Mouse (Mus musculus): ENCODE measurements around the gene Abtb2. TPM values are rescaled to one million over a fixed set of nuclear protein-coding genes. Genes with fewer than 3 reads are reported as not detected.

The Abtb2 gene
- polyA plus RNA-seq, 1 experiment from 2014 or later, result 2.1 TPM

DNA sequence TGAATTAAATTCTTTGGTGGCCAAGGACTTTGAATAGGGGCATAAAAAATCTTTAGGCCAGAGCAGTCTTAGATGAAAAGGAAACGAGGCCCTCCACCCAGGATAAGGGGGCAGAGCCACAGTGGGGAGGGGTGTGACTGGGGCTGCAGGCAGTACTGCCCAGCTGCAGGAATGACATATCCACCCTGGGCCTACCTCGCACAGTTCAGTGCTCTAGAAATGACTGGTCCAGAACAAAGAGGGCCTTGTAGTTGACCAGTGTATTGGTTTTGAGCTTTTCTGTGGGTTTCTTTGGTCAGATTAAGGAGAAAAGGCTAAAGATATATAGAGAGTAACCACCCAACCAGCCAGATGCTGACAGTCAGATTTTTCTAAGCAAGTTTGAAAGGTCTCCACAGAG lies 74.8 kb downstream of the Abtb2 start:
- no peak overlapping the region for H3K4me3 ChIP-seq (ENCODE audit: low read depth, low read length)
- no peaks in the 10 kb centered on the region for H3K36me3 ChIP-seq (replicated peaks; ENCODE audit: insufficient read depth, low read length)
- H3K4me2 ChIP-seq (ENCODE audit: low read depth, low read length), result no peak overlapping the region
- H3K9ac ChIP-seq (replicated peaks), result no peak overlapping the region
- no peaks in the 10 kb centered on the region for H3K9me3 ChIP-seq (ENCODE audit: low read length)
- H3K27me3 ChIP-seq (ENCODE audit: insufficient read depth, low read length), result no peaks in the 10 kb centered on the region
- no peak for DNase-seq
- 51% methylated on average over 2 of the region's 2 CpGs for WGBS (ENCODE audit: insufficient replicate concordance)
- TF ChIP-seq EP300 (IDR thresholded peaks at IDR 0.05; ENCODE audit: low read depth), result no peak
- no peak for TF ChIP-seq CTCF (IDR thresholded peaks at IDR 0.05; ENCODE audit: low read depth)
- peaks cover 5% of the 10 kb centered on the region; the same call in 1 of the 2 replicates for H3K4me1 ChIP-seq (ENCODE audit: insufficient read depth)
- no peak overlapping the region for H3K27ac ChIP-seq (ENCODE audit: low read depth)
- no peak for ATAC-seq

DNA sequence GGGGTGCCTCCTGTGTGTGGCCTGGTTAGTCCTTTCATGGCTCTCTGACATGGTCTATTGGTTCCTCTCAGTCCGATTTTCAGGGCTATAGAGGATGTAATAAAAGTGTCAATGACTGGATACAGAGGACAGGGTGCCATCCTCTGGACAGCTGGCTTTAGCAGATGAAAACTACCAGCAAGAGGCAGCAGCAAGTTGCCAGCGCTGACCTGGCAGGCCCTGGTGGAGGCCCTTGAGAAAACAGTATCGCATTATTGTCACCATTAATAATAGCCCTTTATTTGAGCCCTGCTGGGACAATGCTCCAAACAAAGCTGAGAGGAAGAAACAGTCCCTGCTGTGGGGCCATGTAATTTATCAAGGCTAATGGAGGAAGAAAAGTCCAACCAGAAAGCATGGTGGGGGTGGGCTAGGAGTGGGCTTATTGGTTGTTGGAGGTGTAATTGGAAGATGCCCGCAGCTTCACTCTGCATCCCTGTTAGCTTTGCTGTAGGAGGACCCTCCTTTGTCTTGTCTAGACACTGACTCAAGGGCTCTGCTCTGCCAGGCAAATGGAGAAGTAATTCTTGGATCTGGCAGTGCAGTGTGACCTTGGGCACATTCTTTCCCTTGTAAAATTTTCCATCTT lies 77.6 kb downstream of the Abtb2 start:
- DNase-seq, result no peak
- H3K9me3 ChIP-seq (ENCODE audit: low read length), result no peaks in the 10 kb centered on the region

DNA sequence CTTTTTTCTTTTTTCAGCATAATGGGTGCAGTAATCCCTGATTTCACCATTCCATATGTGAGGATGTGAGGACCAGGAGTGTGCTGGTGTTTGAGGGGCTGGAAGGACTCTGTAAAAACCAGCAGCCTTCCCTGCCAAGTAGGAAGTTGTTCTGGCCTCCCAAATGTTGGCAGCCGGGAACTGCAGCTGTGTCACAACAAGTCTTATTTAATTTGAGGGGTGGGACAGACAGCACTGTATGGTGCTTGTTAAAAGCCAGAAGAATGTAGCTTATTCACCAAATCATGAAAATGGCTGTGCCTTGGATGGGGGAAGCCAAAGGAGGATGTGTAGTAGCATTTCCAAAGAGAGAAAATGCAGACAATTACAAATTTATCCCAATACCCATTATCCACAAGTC lies 78.3 kb downstream of the Abtb2 start:
- Histone ChIP-seq H3K4me2 (ENCODE audit: low read depth, low read length) (no peak overlapping the region), H3K27me3 (ENCODE audit: insufficient read depth, low read length) (no peaks in the 10 kb centered on the region), H3K9ac (replicated peaks) (no peak overlapping the region), H3K27ac (ENCODE audit: low read depth) (no peak overlapping the region), H3K4me3 (ENCODE audit: low read depth, low read length) (no peak overlapping the region), H3K4me1 (ENCODE audit: insufficient read depth) (no peaks in the 10 kb centered on the region), H3K9me3 (ENCODE audit: low read length) (no peaks in the 10 kb centered on the region), H3K36me3 (replicated peaks; ENCODE audit: insufficient read depth, low read length) (no peaks in the 10 kb centered on the region)
- TF ChIP-seq EP300 (IDR thresholded peaks at IDR 0.05; ENCODE audit: low read depth), result no peak
- no peak for TF ChIP-seq CTCF (IDR thresholded peaks at IDR 0.05; ENCODE audit: low read depth)
- ATAC-seq (no peak), DNase-seq (no peak)
- WGBS (ENCODE audit: insufficient replicate concordance), result 29% methylated on average over 1 of the region's 1 CpGs

More for the DNA sequence above, 77.6 kb downstream of the Abtb2 start:
- no peak overlapping the region for H3K4me3 ChIP-seq (ENCODE audit: low read depth, low read length)
- H3K9ac ChIP-seq (replicated peaks), result no peak overlapping the region
- H3K27ac ChIP-seq (ENCODE audit: low read depth), result no peak overlapping the region
- no peaks in the 10 kb centered on the region for H3K4me1 ChIP-seq (ENCODE audit: insufficient read depth)
- no peak overlapping the region for H3K4me2 ChIP-seq (ENCODE audit: low read depth, low read length)
- TF ChIP-seq EP300 (IDR thresholded peaks at IDR 0.05; ENCODE audit: low read depth) (no peak), CTCF (IDR thresholded peaks at IDR 0.05; ENCODE audit: low read depth) (no peak)
- no peaks in the 10 kb centered on the region for H3K27me3 ChIP-seq (ENCODE audit: insufficient read depth, low read length)
- WGBS (ENCODE audit: insufficient replicate concordance), result 73% methylated on average over 4 of the region's 4 CpGs
- no peak for ATAC-seq
- H3K36me3 ChIP-seq (replicated peaks; ENCODE audit: insufficient read depth, low read length), result no peaks in the 10 kb centered on the region

DNA sequence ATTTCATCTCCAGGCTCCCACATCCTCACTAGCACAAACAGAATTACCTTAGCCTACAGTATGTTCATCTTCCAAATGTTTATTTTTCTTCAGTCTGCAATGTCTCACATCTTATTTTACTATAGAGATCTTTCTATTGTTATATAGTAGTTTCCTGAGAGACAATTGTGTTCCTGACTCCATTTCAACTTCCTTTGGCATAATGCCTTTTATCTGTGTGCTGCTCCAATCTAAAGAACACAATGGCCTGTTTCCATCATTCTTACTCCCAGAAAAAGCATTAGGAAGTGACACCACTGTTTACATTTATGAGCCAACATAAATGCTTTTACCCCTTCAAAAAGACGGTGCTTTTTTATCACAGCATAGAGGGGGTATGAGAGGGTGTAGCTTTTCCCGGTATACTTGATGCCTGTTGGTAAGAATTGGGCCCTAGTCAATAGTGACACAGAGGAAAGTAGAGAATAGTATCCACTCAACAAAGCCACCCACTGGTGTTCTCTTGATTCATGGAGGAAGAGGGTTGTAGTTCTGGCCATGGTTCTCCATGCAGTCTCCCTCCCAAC lies 84.3 kb downstream of the Abtb2 start:
- WGBS (ENCODE audit: insufficient replicate concordance), result 61% methylated on average over 2 of the region's 2 CpGs
- no peaks in the 10 kb centered on the region for H3K4me1 ChIP-seq (ENCODE audit: insufficient read depth)
- no peak overlapping the region for H3K27ac ChIP-seq (ENCODE audit: low read depth)
- DNase-seq (no peak), ATAC-seq (no peak)
- H3K27me3 ChIP-seq (ENCODE audit: insufficient read depth, low read length), result no peaks in the 10 kb centered on the region
- H3K4me2 ChIP-seq (ENCODE audit: low read depth, low read length), result no peak overlapping the region
- no peaks in the 10 kb centered on the region for H3K9me3 ChIP-seq (ENCODE audit: low read length)
- no peaks in the 10 kb centered on the region for H3K36me3 ChIP-seq (replicated peaks; ENCODE audit: insufficient read depth, low read length)
- H3K4me3 ChIP-seq (ENCODE audit: low read depth, low read length), result no peak overlapping the region
- TF ChIP-seq EP300 (IDR thresholded peaks at IDR 0.05; ENCODE audit: low read depth) (no peak), CTCF (IDR thresholded peaks at IDR 0.05; ENCODE audit: low read depth) (no peak)
- no peak overlapping the region for H3K9ac ChIP-seq (replicated peaks)

- no peaks in the 10 kb centered on the region for H3K4me1 ChIP-seq (ENCODE audit: insufficient read depth)
- WGBS (ENCODE audit: insufficient replicate concordance), result 55% methylated on average over 4 of the region's 4 CpGs
- no peak for TF ChIP-seq EP300 (IDR thresholded peaks at IDR 0.05; ENCODE audit: low read depth)
Measured at GRCm38 (mm10) chr2:103652121-103652520, 86.0 kb downstream of the Abtb2 start.

DNA sequence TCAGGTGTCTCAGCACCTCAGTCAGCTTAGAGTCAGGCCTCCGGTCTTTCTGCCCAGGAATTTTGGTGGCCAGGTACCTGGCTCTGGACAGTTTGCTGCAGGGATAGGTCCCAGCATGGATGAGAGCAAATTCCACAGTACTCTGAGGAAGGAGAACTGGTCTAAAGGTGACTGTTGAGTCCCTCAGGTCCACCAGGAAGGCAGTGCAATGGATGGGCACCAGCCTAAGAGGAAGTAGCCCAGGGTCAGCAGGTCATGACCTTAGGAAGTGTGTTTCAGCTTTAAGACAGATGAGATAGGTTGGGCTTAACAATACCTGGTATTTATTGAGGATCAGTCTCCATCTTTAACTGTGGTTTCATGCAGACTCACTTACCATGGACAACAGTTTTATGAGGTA lies 88.9 kb downstream of the Abtb2 start:
- Histone ChIP-seq H3K27me3 (ENCODE audit: insufficient read depth, low read length) (no peaks in the 10 kb centered on the region), H3K4me1 (ENCODE audit: insufficient read depth) (no peaks in the 10 kb centered on the region), H3K4me2 (ENCODE audit: low read depth, low read length) (no peak overlapping the region), H3K4me3 (ENCODE audit: low read depth, low read length) (no peak overlapping the region), H3K27ac (ENCODE audit: low read depth) (no peak overlapping the region), H3K9ac (replicated peaks) (no peak overlapping the region), H3K36me3 (replicated peaks; ENCODE audit: insufficient read depth, low read length) (no peaks in the 10 kb centered on the region), H3K9me3 (ENCODE audit: low read length) (no peaks in the 10 kb centered on the region)
- WGBS (ENCODE audit: insufficient replicate concordance), result 96% methylated on average over 1 of the region's 1 CpGs
- TF ChIP-seq CTCF (IDR thresholded peaks at IDR 0.05; ENCODE audit: low read depth), result no peak
- TF ChIP-seq EP300 (IDR thresholded peaks at IDR 0.05; ENCODE audit: low read depth), result no peak
- ATAC-seq, result no peak
- DNase-seq, result no peak

More at GRCm38 (mm10) chr2:103652121-103652520, 86.0 kb downstream of the Abtb2 start:
- Histone ChIP-seq H3K36me3 (replicated peaks; ENCODE audit: insufficient read depth, low read length) (no peaks in the 10 kb centered on the region), H3K27me3 (ENCODE audit: insufficient read depth, low read length) (no peaks in the 10 kb centered on the region), H3K9me3 (ENCODE audit: low read length) (no peaks in the 10 kb centered on the region), H3K27ac (ENCODE audit: low read depth) (no peak overlapping the region), H3K4me3 (ENCODE audit: low read depth, low read length) (no peak overlapping the region), H3K4me2 (ENCODE audit: low read depth, low read length) (no peak overlapping the region), H3K9ac (replicated peaks) (no peak overlapping the region)
- no peak for ATAC-seq
- DNase-seq, result no peak
